Mouse (Mus musculus) embryonic facial prominence, embryonic 10.5 days (tissue): ENCODE data around the gene Sec24d. TPM values are rescaled to one million over a fixed set of nuclear protein-coding genes. Genes with fewer than 3 reads are reported as not detected.

Experiments used
- DNase-seq: peaks from one replicate; pipeline ENCODE4 v3.0.0-alpha.2; 2017; ENCODE audit warnings: low spot score
- H3K27ac ChIP-seq: fragments of 300-500 bp; sonication (generic); replicated peaks from 2 replicates; pipeline ENCODE4 v1.5.1; 2016; ENCODE audit warnings: mild to moderate bottlenecking
- H3K27me3 ChIP-seq: fragments of 300-500 bp; sonication (generic); replicated peaks from 2 replicates; pipeline ENCODE4 v1.6.1; 2016; ENCODE audit warnings: low read depth, mild to moderate bottlenecking; ENCODE audit not compliant: poor library complexity, severe bottlenecking
- H3K36me3 ChIP-seq: fragments of 300-500 bp; sonication (generic); replicated peaks from 2 replicates; pipeline ENCODE4 v1.6.1; 2016; ENCODE audit warnings: mild to moderate bottlenecking, moderate library complexity
- H3K4me1 ChIP-seq: fragments of 300-500 bp; sonication (generic); 2 replicates; pipeline ENCODE4 v1.6.1; 2016
- H3K4me3 ChIP-seq: fragments of 300-500 bp; sonication (generic); 2 replicates; pipeline ENCODE4 v1.5.1; 2016; ENCODE audit warnings: mild to moderate bottlenecking, moderate library complexity
- H3K9me3 ChIP-seq: fragments of 300-500 bp; sonication (generic); 2 replicates; pipeline ENCODE4 v1.6.1; 2016; ENCODE audit warnings: mild to moderate bottlenecking
- WGBS: fragments of 180-500 bp; shearing (Covaris S2); methylation state at CpG from one replicate; pipeline ENCODE4 v1.1.7; 2016; 5-methylcytosine and 5-hydroxymethylcytosine counted together
- polyA plus RNA-seq: library from polyadenylated mRNA; unstranded; fragments of >200 nt; fragmentation: Nextera tagmentation; extraction: Ambion mirVana; gene quantifications from 2 replicates; pipeline ENCODE4 v1.2.1, GENCODE M21; 2016

Sec24d gene
- polyA plus RNA-seq, 1 experiment from 2014 or later: 24.4 TPM

DNA sequence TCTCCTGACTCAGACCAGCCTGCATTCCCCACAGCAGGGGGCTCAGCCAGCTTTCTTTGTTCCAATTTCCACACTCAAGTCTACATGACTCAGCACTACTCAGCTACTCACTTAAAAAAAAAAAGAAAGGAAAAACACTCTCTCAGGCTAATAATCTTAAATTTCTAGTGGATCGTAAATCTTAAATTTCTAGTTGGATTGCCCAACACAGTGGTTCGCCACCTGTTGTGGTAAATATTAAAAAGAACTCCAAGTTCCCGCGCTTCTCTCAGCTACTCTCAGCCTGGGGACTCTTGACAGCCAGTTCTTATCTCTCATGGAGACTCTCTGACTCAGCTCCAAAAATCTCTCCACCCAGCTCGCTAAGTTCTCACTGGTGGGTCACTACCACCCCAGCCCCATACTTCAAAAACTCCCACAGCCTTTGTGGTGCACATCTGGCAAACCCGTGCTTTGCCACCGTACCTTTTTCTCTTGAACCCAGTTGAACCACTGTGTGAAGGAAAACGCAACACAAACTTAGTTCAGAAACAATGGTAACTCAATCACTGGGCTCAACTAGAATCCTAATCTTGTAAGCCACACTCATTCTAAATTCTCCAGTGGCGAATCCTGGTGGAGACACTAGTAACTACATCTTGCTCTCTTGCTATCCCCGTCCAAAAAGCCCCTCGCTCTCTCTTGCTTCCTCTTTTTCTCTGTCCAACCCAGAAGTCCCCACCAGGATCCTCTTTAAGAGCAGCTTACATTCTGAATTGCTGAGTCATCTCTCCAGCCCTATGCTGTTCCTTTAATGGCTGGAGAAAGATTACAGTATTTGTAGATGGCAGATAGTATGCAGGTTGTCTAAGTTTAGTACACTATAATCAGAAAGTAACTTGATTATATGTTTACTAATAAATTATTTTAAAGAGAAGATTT lies 10.8 kb upstream of the Sec24d start:
- H3K4me3 ChIP-seq: no peak overlapping the region
- peaks cover 3% of the 10 kb centered on the region; the same call in 1 of the 2 replicates for H3K9me3 ChIP-seq
- no peaks in the 10 kb centered on the region for H3K27me3 ChIP-seq
- no peak overlapping the region for H3K27ac ChIP-seq
- H3K4me1 ChIP-seq: no peaks in the 10 kb centered on the region
- no peaks in the 10 kb centered on the region for H3K36me3 ChIP-seq
- WGBS: 81% methylated on average over 11 of the region's 11 CpGs
- no peak for DNase-seq

- Histone ChIP-seq H3K27ac (no peak overlapping the region), H3K27me3 (no peaks in the 10 kb centered on the region), H3K9me3 (peaks cover 3% of the 10 kb centered on the region; the same call in 1 of the 2 replicates), H3K4me3 (no peak overlapping the region), H3K4me1 (no peaks in the 10 kb centered on the region), H3K36me3 (no peaks in the 10 kb centered on the region)
- 87% methylated on average over 4 of the region's 4 CpGs for WGBS
- DNase-seq: no peak
Observed at GRCm38 (mm10) chr3:123258709-123259108, 8.5 kb upstream of the Sec24d start.

- Histone ChIP-seq H3K4me1 (peaks cover 9% of the 10 kb centered on the region), H3K27me3 (peaks cover 39% of the 10 kb centered on the region), H3K9me3 (no peaks in the 10 kb centered on the region), H3K36me3 (no peaks in the 10 kb centered on the region), H3K4me3 (0 out of 2 replicates have a peak overlapping the region, but pooled peaks have one; percentile 11), H3K27ac (no peak overlapping the region)
- WGBS: 59% methylated on average over 6 of the region's 6 CpGs
- no peak for DNase-seq
Observed at GRCm38 (mm10) chr3:123264706-123265105, 2.5 kb upstream of the Sec24d start.

GRCm38 (mm10) chr3:123267741-123268201 lies 516 bp downstream of the Sec24d start:
- Histone ChIP-seq H3K9me3 (no peaks in the 10 kb centered on the region), H3K27ac (peak overlapping the region; percentile 81), H3K4me1 (peaks cover 9% of the 10 kb centered on the region), H3K36me3 (peaks cover 12% of the 10 kb centered on the region; the same call in 1 of the 2 replicates), H3K4me3 (peak overlapping the region; percentile 82), H3K27me3 (peaks cover 39% of the 10 kb centered on the region)
- DNase-seq: peak; percentile 62
- under 1% methylated on average over 25 of the region's 25 CpGs for whole genome bisulfite sequencing

GRCm38 (mm10) chr3:123282866-123283615 lies 15.8 kb downstream of the Sec24d start:
- Histone ChIP-seq H3K4me1 (no peaks in the 10 kb centered on the region), H3K4me3 (no peak overlapping the region), H3K9me3 (no peaks in the 10 kb centered on the region), H3K27me3 (no peaks in the 10 kb centered on the region), H3K27ac (no peak overlapping the region), H3K36me3 (peaks cover 20% of the 10 kb centered on the region)
- no peak for DNase-seq
- WGBS: 80% methylated on average over 12 of the region's 12 CpGs

- no peaks in the 10 kb centered on the region for H3K27me3 ChIP-seq
- 94% methylated on average over 5 of the region's 5 CpGs for WGBS
- DNase-seq: no peak
- H3K36me3 ChIP-seq: peaks cover 17% of the 10 kb centered on the region
- peaks cover 8% of the 10 kb centered on the region for H3K4me1 ChIP-seq
- H3K27ac ChIP-seq: no peak overlapping the region
- no peak overlapping the region for H3K4me3 ChIP-seq
- H3K9me3 ChIP-seq: no peaks in the 10 kb centered on the region
Observed at GRCm38 (mm10) chr3:123284284-123284683, 17.0 kb downstream of the Sec24d start.

DNA sequence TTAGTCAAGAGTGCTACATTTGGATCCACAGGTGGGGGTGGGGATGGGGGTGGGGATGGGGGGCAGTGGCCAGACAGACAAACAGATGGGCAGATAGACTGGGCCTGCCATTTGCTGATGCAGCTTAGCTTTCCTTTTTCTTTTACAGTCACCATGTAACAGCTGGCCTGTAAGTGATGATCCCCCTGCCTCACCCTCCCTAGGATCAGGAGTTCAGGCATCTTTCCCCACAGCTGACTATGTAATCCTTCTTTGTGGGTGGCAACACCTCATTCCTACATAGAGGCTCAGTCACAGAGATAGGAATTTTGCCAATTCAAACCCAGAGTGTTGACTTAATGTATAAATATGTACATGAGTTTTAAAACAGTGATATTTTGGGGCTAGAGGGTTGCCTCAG lies 18.4 kb downstream of the Sec24d start:
- Histone ChIP-seq H3K27ac (no peak overlapping the region), H3K9me3 (no peaks in the 10 kb centered on the region), H3K4me3 (no peak overlapping the region), H3K4me1 (peaks cover 14% of the 10 kb centered on the region), H3K27me3 (no peaks in the 10 kb centered on the region), H3K36me3 (peaks cover 6% of the 10 kb centered on the region)
- DNase-seq: no peak

- H3K36me3 ChIP-seq: peaks cover 5% of the 10 kb centered on the region; the same call in 1 of the 2 replicates
- H3K27ac ChIP-seq: no peak overlapping the region
- 41% methylated on average over 9 of the region's 9 CpGs for WGBS
- H3K9me3 ChIP-seq: no peaks in the 10 kb centered on the region
- peaks cover 14% of the 10 kb centered on the region for H3K4me1 ChIP-seq
- no peak overlapping the region for H3K4me3 ChIP-seq
- no peaks in the 10 kb centered on the region for H3K27me3 ChIP-seq
- no peak for DNase-seq
Observed at GRCm38 (mm10) chr3:123288856-123289570, 21.8 kb downstream of the Sec24d start.

DNA sequence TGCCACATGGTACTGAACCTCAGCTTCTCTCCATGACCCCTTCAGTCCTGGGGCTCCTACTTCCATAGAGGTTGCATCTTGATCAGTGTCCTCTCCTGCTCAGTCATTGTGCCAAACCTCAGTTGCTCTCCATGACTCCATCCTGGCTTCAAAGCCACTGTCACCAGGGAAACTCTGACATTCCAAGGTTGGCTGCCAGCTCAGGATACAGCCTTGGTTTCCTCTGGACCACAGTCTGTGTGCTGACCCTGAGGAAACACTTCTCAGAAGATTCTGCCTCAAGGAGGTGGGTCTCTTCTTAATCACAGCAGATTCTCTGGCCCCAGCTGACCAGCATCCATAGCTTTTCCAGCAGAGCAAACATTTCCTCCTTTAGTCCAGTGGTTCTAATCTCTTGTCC lies 24.4 kb downstream of the Sec24d start:
- H3K27me3 ChIP-seq: no peaks in the 10 kb centered on the region
- peaks cover 12% of the 10 kb centered on the region; the same call in 1 of the 2 replicates for H3K36me3 ChIP-seq
- no peak overlapping the region for H3K4me3 ChIP-seq
- no peaks in the 10 kb centered on the region for H3K9me3 ChIP-seq
- no peak for DNase-seq
- H3K4me1 ChIP-seq: peaks cover 17% of the 10 kb centered on the region
- H3K27ac ChIP-seq: no peak overlapping the region

- WGBS: 60% methylated on average over 11 of the region's 11 CpGs
- Histone ChIP-seq H3K4me1 (0 out of 2 replicates have a peak, but pooled peaks cover 7% of the 10 kb centered on the region), H3K36me3 (peaks cover 20% of the 10 kb centered on the region; the same call in 1 of the 2 replicates), H3K9me3 (no peaks in the 10 kb centered on the region), H3K27me3 (no peaks in the 10 kb centered on the region), H3K27ac (no peak overlapping the region), H3K4me3 (no peak overlapping the region)
- DNase-seq: no peak
Observed at GRCm38 (mm10) chr3:123296654-123297053, 29.4 kb downstream of the Sec24d start.

- WGBS: 92% methylated on average over 9 of the region's 9 CpGs
- Histone ChIP-seq H3K4me3 (no peak overlapping the region), H3K36me3 (peaks cover 31% of the 10 kb centered on the region), H3K4me1 (0 out of 2 replicates have a peak, but pooled peaks cover 7% of the 10 kb centered on the region), H3K27me3 (no peaks in the 10 kb centered on the region), H3K9me3 (peaks cover 5% of the 10 kb centered on the region; the same call in 1 of the 2 replicates), H3K27ac (no peak overlapping the region)
- no peak for DNase-seq
Observed at GRCm38 (mm10) chr3:123298283-123298682, 31.0 kb downstream of the Sec24d start.

- WGBS: 93% methylated on average over 2 of the region's 2 CpGs
- H3K27me3 ChIP-seq: no peaks in the 10 kb centered on the region
- H3K4me1 ChIP-seq: 0 out of 2 replicates have a peak, but pooled peaks cover 5% of the 10 kb centered on the region
- peaks cover 5% of the 10 kb centered on the region; the same call in 1 of the 2 replicates for H3K9me3 ChIP-seq
- no peak for DNase-seq
- no peak overlapping the region for H3K27ac ChIP-seq
- peaks cover 21% of the 10 kb centered on the region for H3K36me3 ChIP-seq
- no peak overlapping the region for H3K4me3 ChIP-seq
Observed at GRCm38 (mm10) chr3:123301521-123301920, 34.3 kb downstream of the Sec24d start.
